Comparison of ENCODE assay signal across 23 mouse cellular contexts in genomic region chr3:28345961-28346360, GRCm38 (mm10).
DNase-seq lines count a peak whose midpoint lies in the region; ATAC-seq lines count a peak whose summit lies in the region.
"Had no signal": no experiment of that assay in that cellular context is flagged by ENCODE, and none has a peak within 500 bp of the region (broad histone marks: within the 10 kb centered on the region; RNA-seq: fewer than 3 reads in every experiment).

No protein-coding gene starts in this region.

- no peak overlapping the region for H3K4me3 ChIP-seq in heart, embryonic 12.5 days
- H3K4me3 ChIP-seq: embryonic facial prominence, embryonic 15.5 days; heart, embryonic 15.5 days; midbrain, embryonic 15.5 days; myocyte had no signal

- 85% methylated on average over 1 of the region's 1 CpGs for WGBS in heart, embryonic 12.5 days

- no peak for ATAC-seq in heart, embryonic 12.5 days (ENCODE audit: insufficient number of reproducible peaks, low FRiP score)
- ATAC-seq: intestine, embryonic 16.5 days; midbrain, embryonic 15.5 days had no signal

- no peaks in the 10 kb centered on the region for H3K9me3 ChIP-seq in heart, embryonic 12.5 days (replicated peaks)
- H3K9me3 ChIP-seq: embryonic facial prominence, embryonic 15.5 days; heart, embryonic 15.5 days; midbrain, embryonic 15.5 days had no signal

- H3K36me3 ChIP-seq in heart, embryonic 12.5 days, result no peaks in the 10 kb centered on the region
- H3K36me3 ChIP-seq: embryonic facial prominence, embryonic 15.5 days; heart, embryonic 15.5 days; midbrain, embryonic 15.5 days had no signal

- peak; percentile 52 for DNase-seq in cerebellum, adult 9-10 months
- no peak for DNase-seq in cerebellum, postnatal 36 days
- peak; percentile 72 for DNase-seq in heart, adult 11 months
- peak; percentile 59 for DNase-seq in MN1 (ENCODE audit: low spot score)
- DNase-seq in gonadal fat pad, adult 2 months (ENCODE audit: low read depth), result peak; percentile 26
- DNase-seq in natural killer cell, adult 2 months (ENCODE audit: low spot score in 2 of 2), result no peak
- DNase-seq: adrenal gland, postnatal 14 days; embryo, embryonic 11 days; gastrocnemius, postnatal 14 days; heart, postnatal 36 days; kidney, adult 9 months; kidney, postnatal 14 days; layer of hippocampus, postnatal 36 days; lung, postnatal 4 days; right cerebral cortex, adult 18-20 months; right cerebral cortex, postnatal 4 days; thymus, postnatal 14 days had no signal

- no peak overlapping the region for H3K27ac ChIP-seq in heart, embryonic 12.5 days (ENCODE audit: poor library complexity, severe bottlenecking)
- H3K27ac ChIP-seq: embryonic facial prominence, embryonic 15.5 days; heart, embryonic 15.5 days; midbrain, embryonic 15.5 days had no signal

- no peaks in the 10 kb centered on the region for H3K27me3 ChIP-seq in heart, embryonic 12.5 days (replicated peaks)
- H3K27me3 ChIP-seq: embryonic facial prominence, embryonic 15.5 days; heart, embryonic 15.5 days; midbrain, embryonic 15.5 days had no signal

- H3K9ac ChIP-seq in heart, embryonic 12.5 days, result no peak overlapping the region
- H3K9ac ChIP-seq: embryonic facial prominence, embryonic 15.5 days; heart, embryonic 15.5 days; midbrain, embryonic 15.5 days had no signal

- H3K4me2 ChIP-seq in heart, embryonic 12.5 days, result no peak overlapping the region
- H3K4me2 ChIP-seq: embryonic facial prominence, embryonic 15.5 days; heart, embryonic 15.5 days; midbrain, embryonic 15.5 days had no signal

- no peaks in the 10 kb centered on the region for H3K4me1 ChIP-seq in heart, embryonic 12.5 days (replicated peaks)
- H3K4me1 ChIP-seq: embryonic facial prominence, embryonic 15.5 days; heart, embryonic 15.5 days had no signal

Comparison
In these comparisons a context has a peak if more than half of its experiments do, and no peak if none do; other contexts are left out.
1. DNase-seq: peak in cerebellum, adult 9-10 months (single experiment), heart, adult 11 months (single experiment), MN1 (single experiment) and gonadal fat pad, adult 2 months (single experiment); none in cerebellum, postnatal 36 days (0 of 2) and natural killer cell, adult 2 months (0 of 2).